Mouse (Mus musculus): ENCODE results near the gene Synj2. TPM values are rescaled to one million over a fixed set of nuclear protein-coding genes. Genes with fewer than 3 reads are reported as not detected.

Synj2 gene
- polyA plus RNA-seq, 1 experiment: 11.2 TPM

GRCm38 (mm10) chr17:5903630-5904301, 37.3 kb upstream of the Synj2 start:
- TF ChIP-seq CTCF (IDR thresholded peaks at IDR 0.05; ENCODE audit: low read depth, low read length) (no peak), POLR2A (IDR thresholded peaks at IDR 0.05; ENCODE audit: borderline replicate concordance, low read depth, low read length) (no peak)
- H3K4me1 ChIP-seq (ENCODE audit: control insufficient read depth, insufficient read depth, low read length): no peaks in the 10 kb centered on the region
- no peak overlapping the region for H3K27ac ChIP-seq (ENCODE audit: insufficient read depth, low read depth, low read length)
- no peak overlapping the region for H3K4me3 ChIP-seq (ENCODE audit: insufficient read depth, low read length)

- Histone ChIP-seq H3K27ac (ENCODE audit: insufficient read depth, low read depth, low read length) (no peak overlapping the region), H3K4me1 (ENCODE audit: control insufficient read depth, insufficient read depth, low read length) (no peaks in the 10 kb centered on the region), H3K4me3 (ENCODE audit: insufficient read depth, low read length) (no peak overlapping the region)
- TF ChIP-seq CTCF (IDR thresholded peaks at IDR 0.05; ENCODE audit: low read depth, low read length): no peak
- no peak for TF ChIP-seq POLR2A (IDR thresholded peaks at IDR 0.05; ENCODE audit: borderline replicate concordance, low read depth, low read length)
Observed at GRCm38 (mm10) chr17:5909681-5910080, 31.4 kb upstream of the Synj2 start.

GRCm38 (mm10) chr17:5911591-5911990, 29.5 kb upstream of the Synj2 start:
- Histone ChIP-seq H3K4me1 (ENCODE audit: control insufficient read depth, insufficient read depth, low read length) (no peaks in the 10 kb centered on the region), H3K27ac (ENCODE audit: insufficient read depth, low read depth, low read length) (no peak overlapping the region), H3K4me3 (ENCODE audit: insufficient read depth, low read length) (no peak overlapping the region)
- TF ChIP-seq CTCF (IDR thresholded peaks at IDR 0.05; ENCODE audit: low read depth, low read length): no peak
- TF ChIP-seq POLR2A (IDR thresholded peaks at IDR 0.05; ENCODE audit: borderline replicate concordance, low read depth, low read length): no peak

GRCm38 (mm10) chr17:5912797-5913196, 28.3 kb upstream of the Synj2 start:
- H3K4me3 ChIP-seq (ENCODE audit: insufficient read depth, low read length): no peak overlapping the region
- TF ChIP-seq CTCF (IDR thresholded peaks at IDR 0.05; ENCODE audit: low read depth, low read length) (no peak), POLR2A (IDR thresholded peaks at IDR 0.05; ENCODE audit: borderline replicate concordance, low read depth, low read length) (no peak)
- no peaks in the 10 kb centered on the region for H3K4me1 ChIP-seq (ENCODE audit: control insufficient read depth, insufficient read depth, low read length)
- no peak overlapping the region for H3K27ac ChIP-seq (ENCODE audit: insufficient read depth, low read depth, low read length)

GRCm38 (mm10) chr17:5914217-5914616, 26.9 kb upstream of the Synj2 start:
- H3K4me3 ChIP-seq (ENCODE audit: insufficient read depth, low read length): no peak overlapping the region
- no peak for TF ChIP-seq CTCF (IDR thresholded peaks at IDR 0.05; ENCODE audit: low read depth, low read length)
- TF ChIP-seq POLR2A (IDR thresholded peaks at IDR 0.05; ENCODE audit: borderline replicate concordance, low read depth, low read length): no peak
- H3K27ac ChIP-seq (ENCODE audit: insufficient read depth, low read depth, low read length): no peak overlapping the region
- no peaks in the 10 kb centered on the region for H3K4me1 ChIP-seq (ENCODE audit: control insufficient read depth, insufficient read depth, low read length)

- TF ChIP-seq POLR2A (IDR thresholded peaks at IDR 0.05; ENCODE audit: borderline replicate concordance, low read depth, low read length): no peak
- no peak for TF ChIP-seq CTCF (IDR thresholded peaks at IDR 0.05; ENCODE audit: low read depth, low read length)
- Histone ChIP-seq H3K27ac (ENCODE audit: insufficient read depth, low read depth, low read length) (no peak overlapping the region), H3K4me1 (ENCODE audit: control insufficient read depth, insufficient read depth, low read length) (no peaks in the 10 kb centered on the region), H3K4me3 (ENCODE audit: insufficient read depth, low read length) (no peak overlapping the region)
Observed at GRCm38 (mm10) chr17:5921954-5922353, 19.1 kb upstream of the Synj2 start.

- Histone ChIP-seq H3K4me3 (ENCODE audit: insufficient read depth, low read length) (no peak overlapping the region), H3K4me1 (ENCODE audit: control insufficient read depth, insufficient read depth, low read length) (no peaks in the 10 kb centered on the region), H3K27ac (ENCODE audit: insufficient read depth, low read depth, low read length) (no peak overlapping the region)
- TF ChIP-seq CTCF (IDR thresholded peaks at IDR 0.05; ENCODE audit: low read depth, low read length) (peak; percentile 7; the same call in 1 of the 2 replicates), POLR2A (IDR thresholded peaks at IDR 0.05; ENCODE audit: borderline replicate concordance, low read depth, low read length) (no peak)
Observed at GRCm38 (mm10) chr17:5923281-5923680, 17.8 kb upstream of the Synj2 start.

- H3K4me1 ChIP-seq (ENCODE audit: control insufficient read depth, insufficient read depth, low read length): peaks cover 5% of the 10 kb centered on the region
- H3K27ac ChIP-seq (ENCODE audit: insufficient read depth, low read depth, low read length): no peak overlapping the region
- H3K4me3 ChIP-seq (ENCODE audit: insufficient read depth, low read length): no peak overlapping the region
- TF ChIP-seq POLR2A (IDR thresholded peaks at IDR 0.05; ENCODE audit: borderline replicate concordance, low read depth, low read length) (no peak), CTCF (IDR thresholded peaks at IDR 0.05; ENCODE audit: low read depth, low read length) (no peak)
Observed at GRCm38 (mm10) chr17:5924238-5924637, 16.8 kb upstream of the Synj2 start.

GRCm38 (mm10) chr17:5926710-5927109, 14.4 kb upstream of the Synj2 start:
- peaks cover 11% of the 10 kb centered on the region for H3K4me1 ChIP-seq (ENCODE audit: control insufficient read depth, insufficient read depth, low read length)
- H3K27ac ChIP-seq (ENCODE audit: insufficient read depth, low read depth, low read length): no peak overlapping the region
- TF ChIP-seq POLR2A (IDR thresholded peaks at IDR 0.05; ENCODE audit: borderline replicate concordance, low read depth, low read length): no peak
- no peak for TF ChIP-seq CTCF (IDR thresholded peaks at IDR 0.05; ENCODE audit: low read depth, low read length)
- H3K4me3 ChIP-seq (ENCODE audit: insufficient read depth, low read length): no peak overlapping the region

GRCm38 (mm10) chr17:5929031-5929430, 12.0 kb upstream of the Synj2 start:
- Histone ChIP-seq H3K27ac (ENCODE audit: insufficient read depth, low read depth, low read length) (peak overlapping the region; percentile 68), H3K4me1 (ENCODE audit: control insufficient read depth, insufficient read depth, low read length) (peaks cover 11% of the 10 kb centered on the region), H3K4me3 (ENCODE audit: insufficient read depth, low read length) (no peak overlapping the region)
- TF ChIP-seq CTCF (IDR thresholded peaks at IDR 0.05; ENCODE audit: low read depth, low read length) (no peak), POLR2A (IDR thresholded peaks at IDR 0.05; ENCODE audit: borderline replicate concordance, low read depth, low read length) (no peak)
